Mouse (Mus musculus) E14TG2a.4 (cell line): ENCODE data around the gene Akap12.

Source experiments
- CTCF ChIP-seq: conservative IDR thresholded peaks from 2 replicates; pipeline ENCODE4 v1.5.1; 2014; ENCODE audit warnings: low read length
- NANOG ChIP-seq: IDR thresholded peaks from 2 replicates; pipeline ENCODE4 v1.6.1; 2014; ENCODE audit warnings: borderline replicate concordance, low read length, mixed read lengths
- POU5F1 ChIP-seq: IDR thresholded peaks from 2 replicates; pipeline ENCODE4 v1.6.1; 2014; ENCODE audit warnings: low read length, borderline replicate concordance

GRCm38 (mm10) chr10:4266041-4266930 is at the start of gene Akap12:
- TF ChIP-seq CTCF (no peak), NANOG (no peak), POU5F1 (no peak)
